Mouse (Mus musculus) liver, embryonic 14.5 days (tissue): ENCODE measurements around the gene Dcun1d2.

Experiments used
- CTCF ChIP-seq: IDR thresholded peaks from 2 replicates; pipeline ENCODE4 v1.5.1; 2016; ENCODE audit warnings: antibody characterized with exemption, low read depth, control low read depth
- EP300 ChIP-seq: IDR thresholded peaks from 2 replicates; pipeline ENCODE4 v1.6.1; 2016; ENCODE audit warnings: antibody characterized with exemption, low read depth

DNA sequence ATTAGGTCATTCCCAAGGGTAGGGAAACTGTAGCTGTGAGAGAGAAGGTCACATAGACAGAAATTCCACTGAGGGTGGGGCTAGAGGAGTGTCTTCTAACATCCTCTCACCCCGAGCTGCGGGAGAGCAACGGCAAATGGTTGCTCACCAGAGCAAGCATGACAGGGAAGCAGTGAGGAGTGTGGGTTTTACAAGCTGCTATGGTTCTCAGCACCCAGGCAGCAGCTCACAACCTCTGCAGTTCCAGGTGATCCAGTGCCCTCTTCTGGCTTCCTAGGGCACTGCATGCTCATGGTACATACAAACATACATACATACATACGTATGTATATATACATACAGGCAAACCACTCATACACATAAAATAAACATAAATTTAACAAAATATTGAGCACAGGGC, 18.0 kb upstream of the Dcun1d2 start:
- peak; percentile 46 for TF ChIP-seq CTCF
- no peak for TF ChIP-seq EP300
